Mouse (Mus musculus) limb, embryonic 14.5 days (tissue): ENCODE data around the gene Atcay. TPM values are rescaled to one million over a fixed set of nuclear protein-coding genes. Genes with fewer than 3 reads are reported as not detected.

ENCODE experiments used
- ATAC-seq: fragments of 200-750 bp; cut with Nextera tagmentation; 2 replicates; pipeline ENCODE4 v1.8.0; 2017; ENCODE audit warnings: low read depth, moderate number of reproducible peaks, moderate TSS enrichment; ENCODE audit not compliant: low FRiP score
- DNase-seq: peaks from one replicate; pipeline ENCODE4 v3.0.0-alpha.2; 2015; ENCODE audit warnings: low spot score
- H3K27ac ChIP-seq: fragments of 300-500 bp; sonication (generic); replicated peaks from 2 replicates; pipeline ENCODE4 v1.5.1; 2014; ENCODE audit warnings: low read depth, mild to moderate bottlenecking, low read length, moderate library complexity, mixed read lengths
- H3K27me3 ChIP-seq: fragments of 300-500 bp; sonication (generic); 2 replicates; pipeline ENCODE4 v1.6.1; 2014; ENCODE audit warnings: low read length, mixed read lengths; ENCODE audit not compliant: control insufficient read depth, insufficient read depth
- H3K36me3 ChIP-seq: fragments of 300-500 bp; sonication (generic); 2 replicates; pipeline ENCODE4 v1.6.1; 2014; ENCODE audit warnings: mild to moderate bottlenecking, low read length, moderate library complexity, mixed read lengths; ENCODE audit not compliant: control insufficient read depth, insufficient read depth
- H3K4me1 ChIP-seq: fragments of 300-500 bp; sonication (generic); 2 replicates; pipeline ENCODE4 v1.6.1; 2014; ENCODE audit warnings: antibody characterized with exemption, low read length, mixed read lengths; ENCODE audit not compliant: control insufficient read depth, insufficient read depth
- H3K4me2 ChIP-seq: fragments of 300-500 bp; sonication (generic); replicated peaks from 2 replicates; pipeline ENCODE4 v1.6.1; 2014; ENCODE audit warnings: low read depth, mild to moderate bottlenecking, low read length, moderate library complexity; ENCODE audit not compliant: severe bottlenecking
- H3K4me3 ChIP-seq: fragments of 300-500 bp; sonication (generic); replicated peaks from 2 replicates; pipeline ENCODE4 v1.5.1; 2014; ENCODE audit warnings: low read length
- H3K9ac ChIP-seq: fragments of 300-500 bp; sonication (generic); 2 replicates; pipeline ENCODE4 v1.6.1; 2014; ENCODE audit warnings: mild to moderate bottlenecking, low read depth, low read length, moderate library complexity; ENCODE audit not compliant: severe bottlenecking
- H3K9me3 ChIP-seq: fragments of 300-500 bp; sonication (generic); 2 replicates; pipeline ENCODE4 v1.6.1; 2016; ENCODE audit warnings: low read length; ENCODE audit not compliant: control insufficient read depth
- POLR2A ChIP-seq: fragments of 200-500 bp; IDR thresholded peaks from 2 replicates; pipeline ENCODE4 v1.8.0; 2012; ENCODE audit warnings: inconsistent platforms, mild to moderate bottlenecking, moderate library complexity, borderline replicate concordance; ENCODE audit not compliant: insufficient read depth, insufficient read length; ENCODE audit errors: extremely low read depth
- WGBS: fragments of 180-500 bp; shearing (Covaris S2); extraction: QIAGEN DNeasy Blood & Tissue Kit; methylation state at CpG from one replicate; pipeline ENCODE4 v1.1.7; 2014; 5-methylcytosine and 5-hydroxymethylcytosine counted together
- polyA plus RNA-seq, 2 experiments: library from polyadenylated mRNA; depleted of rRNA in 1 of 2; stranded (reverse) in 1 of 2; unstranded in 1 of 2; fragments of >200 nt; fragmentation: Nextera tagmentation in 1 of 2; extraction: Ambion mirVana in 1 of 2; gene quantifications; 2 replicates each; pipeline versions ENCODE4 v1.2.1 to v1.2.3; 2012 to 2014

Atcay gene
- polyA plus RNA-seq, 2 experiments = 0.67 TPM; not detected in 1

GRCm38 (mm10) chr10:81180946-81181345, 49.7 kb downstream of the Atcay start:
- WGBS = 93% methylated on average over 13 of the region's 13 CpGs
- H3K27ac ChIP-seq = no peak overlapping the region
- H3K9ac ChIP-seq = no peak overlapping the region
- peaks cover 76% of the 10 kb centered on the region for H3K36me3 ChIP-seq
- DNase-seq = no peak
- no peak for TF ChIP-seq POLR2A
- no peaks in the 10 kb centered on the region for H3K27me3 ChIP-seq
- H3K4me2 ChIP-seq = no peak overlapping the region
- no peaks in the 10 kb centered on the region for H3K9me3 ChIP-seq
- H3K4me3 ChIP-seq = no peak overlapping the region
- peaks cover 16% of the 10 kb centered on the region for H3K4me1 ChIP-seq
- ATAC-seq = no peak

DNA sequence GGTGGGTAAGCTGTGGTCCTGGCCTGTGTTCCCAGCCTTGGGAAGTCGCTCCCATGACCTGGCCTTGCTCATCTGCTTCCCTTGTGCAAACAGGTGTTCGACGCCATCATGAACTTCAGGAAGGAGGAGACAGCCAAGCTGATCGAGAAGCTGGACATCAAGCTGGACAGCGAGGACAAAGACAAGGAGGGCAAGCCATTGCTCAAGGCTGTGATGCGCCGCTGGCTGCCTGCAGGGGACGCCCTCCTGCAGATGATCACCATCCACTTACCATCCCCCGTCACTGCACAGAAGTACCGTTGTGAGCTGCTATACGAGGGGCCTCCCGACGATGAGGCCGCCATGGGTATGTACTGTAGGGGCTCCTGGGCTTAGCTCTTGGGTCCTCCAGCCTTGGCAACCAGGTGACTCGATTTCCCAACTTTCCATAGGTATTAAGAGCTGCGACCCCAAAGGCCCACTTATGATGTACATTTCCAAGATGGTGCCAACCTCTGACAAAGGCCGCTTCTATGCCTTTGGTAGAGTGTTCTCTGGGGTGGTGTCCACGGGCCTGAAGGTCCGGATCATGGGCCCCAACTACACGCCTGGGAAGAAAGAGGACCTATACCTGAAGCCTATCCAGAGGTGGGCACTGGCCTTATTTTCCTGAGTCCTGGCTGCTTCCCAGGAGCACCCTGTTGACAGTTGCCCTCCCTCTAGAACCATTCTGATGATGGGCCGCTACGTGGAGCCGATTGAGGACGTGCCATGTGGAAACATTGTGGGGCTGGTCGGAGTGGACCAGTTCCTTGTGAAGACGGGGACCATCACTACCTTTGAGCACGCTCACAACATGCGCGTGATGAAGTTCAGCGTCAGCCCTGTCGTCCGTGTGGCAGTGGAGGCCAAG, 50.9 kb downstream of the Atcay start:
- Histone ChIP-seq H3K4me1 (peaks cover 23% of the 10 kb centered on the region), H3K4me3 (no peak overlapping the region)

DNA sequence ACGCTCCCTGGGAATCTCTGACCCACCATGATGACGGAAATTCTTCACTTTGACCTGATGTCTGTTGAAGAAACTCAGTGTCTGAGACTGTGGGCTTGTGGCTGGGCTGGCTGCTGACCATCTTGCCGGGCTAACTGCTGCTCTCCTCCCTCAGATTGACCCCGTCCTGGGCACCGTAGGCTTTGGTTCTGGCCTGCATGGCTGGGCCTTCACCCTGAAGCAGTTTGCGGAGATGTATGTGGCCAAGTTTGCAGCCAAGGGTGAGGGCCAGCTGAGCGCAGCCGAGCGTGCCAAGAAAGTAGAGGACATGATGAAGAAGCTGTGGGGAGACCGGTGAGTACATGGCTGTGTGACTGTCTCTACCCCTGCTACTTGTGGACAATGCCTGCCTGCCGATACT, 51.7 kb downstream of the Atcay start:
- Histone ChIP-seq H3K27me3 (no peaks in the 10 kb centered on the region), H3K27ac (no peak overlapping the region), H3K9me3 (no peaks in the 10 kb centered on the region), H3K9ac (0 out of 2 replicates have a peak overlapping the region, but pooled peaks have one; percentile 5), H3K4me2 (no peak overlapping the region), H3K36me3 (peaks cover 56% of the 10 kb centered on the region), H3K4me1 (peaks cover 30% of the 10 kb centered on the region), H3K4me3 (no peak overlapping the region)
- ATAC-seq (no peak), DNase-seq (no peak)
- 89% methylated on average over 11 of the region's 11 CpGs for WGBS
- TF ChIP-seq POLR2A = no peak

More for the DNA sequence above, 50.9 kb downstream of the Atcay start:
- WGBS = 89% methylated on average over 32 of the region's 32 CpGs
- TF ChIP-seq POLR2A = no peak
- DNase-seq (no peak), ATAC-seq (no peak)
- Histone ChIP-seq H3K9me3 (no peaks in the 10 kb centered on the region), H3K9ac (0 out of 2 replicates have a peak overlapping the region, but pooled peaks have one; percentile 5), H3K27ac (no peak overlapping the region), H3K27me3 (no peaks in the 10 kb centered on the region), H3K36me3 (peaks cover 64% of the 10 kb centered on the region), H3K4me2 (no peak overlapping the region)

DNA sequence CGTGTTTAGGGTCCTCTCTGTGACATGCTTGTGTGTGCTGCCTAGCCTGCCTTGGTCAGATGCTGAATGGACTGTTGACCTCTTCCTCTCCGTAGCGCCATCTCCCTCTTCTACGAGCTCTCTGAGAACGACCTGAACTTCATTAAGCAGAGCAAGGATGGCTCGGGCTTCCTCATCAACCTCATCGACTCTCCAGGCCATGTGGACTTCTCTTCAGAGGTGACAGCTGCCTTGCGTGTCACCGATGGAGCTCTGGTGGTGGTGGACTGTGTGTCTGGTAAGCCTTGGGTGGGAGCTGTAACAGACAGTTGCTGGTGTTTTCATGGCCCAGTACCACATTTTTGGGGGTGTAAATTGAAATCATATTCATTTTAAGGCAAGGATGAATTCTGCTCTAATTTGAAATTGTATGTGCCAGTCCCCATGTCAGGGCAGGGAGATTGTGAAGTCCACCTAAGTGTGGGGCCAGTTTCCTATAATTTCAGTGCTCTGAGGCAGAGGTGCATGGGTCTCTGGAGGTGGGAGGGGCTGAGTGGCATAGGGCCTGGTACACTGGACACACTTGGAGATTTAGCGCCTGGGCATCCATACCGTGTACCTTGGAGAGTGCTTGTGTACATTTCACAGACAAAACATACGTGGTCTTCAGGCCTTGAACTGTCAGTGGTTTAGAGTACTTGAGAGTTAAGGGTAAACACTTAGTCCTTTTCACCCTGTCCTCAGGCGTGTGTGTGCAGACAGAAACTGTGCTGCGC, 52.5 kb downstream of the Atcay start:
- Histone ChIP-seq H3K36me3 (peaks cover 55% of the 10 kb centered on the region), H3K27me3 (no peaks in the 10 kb centered on the region), H3K27ac (0 out of 2 replicates have a peak overlapping the region, but pooled peaks have one; percentile 91), H3K4me3 (peak overlapping the region; percentile 98), H3K9ac (peak overlapping the region; percentile 99), H3K4me2 (peak overlapping the region; percentile 97), H3K9me3 (no peaks in the 10 kb centered on the region), H3K4me1 (peaks cover 30% of the 10 kb centered on the region)
- TF ChIP-seq POLR2A = no peak
- 60% methylated on average over 14 of the region's 14 CpGs for WGBS
- ATAC-seq (no peak), DNase-seq (no peak)

- Histone ChIP-seq H3K9me3 (no peaks in the 10 kb centered on the region), H3K4me3 (peak overlapping the region; percentile 98), H3K36me3 (peaks cover 55% of the 10 kb centered on the region), H3K9ac (peak overlapping the region; percentile 99), H3K27me3 (no peaks in the 10 kb centered on the region), H3K4me2 (peak overlapping the region; percentile 97), H3K4me1 (peaks cover 33% of the 10 kb centered on the region), H3K27ac (peak overlapping the region; percentile 91; the same call in 1 of the 2 replicates)
- WGBS = 18% methylated on average over 16 of the region's 16 CpGs
- DNase-seq (no peak), ATAC-seq (no peak)
- no peak for TF ChIP-seq POLR2A
Measured at GRCm38 (mm10) chr10:81177491-81177925, 53.1 kb downstream of the Atcay start.
